Mouse (Mus musculus) left cerebral cortex, adult 18-20 months (tissue): ENCODE measurements around the gene Olfr1310. TPM values are rescaled to one million over a fixed set of nuclear protein-coding genes. Genes with fewer than 3 reads are reported as not detected.
"Not testable (repeated sequence)": the region's sequence is repeated elsewhere in the genome, so short reads cannot be mapped to it uniquely, and the experiment has no call there.

Source experiments
- DNase-seq, 2 experiments: peaks; one replicate each; pipeline ENCODE4 v3.0.0; 2021 to 2022; ENCODE audit warnings: low spot score in 2 of 2, mixed read lengths in 1 of 2
- long read RNA-seq, 2 experiments: library from polyadenylated mRNA; stranded (forward); transcript quantifications; one replicate each; pipeline ENCODE4 v2.0.0; 2021
- total RNA-seq, 2 experiments: library from RNA; stranded (reverse); gene quantifications; 2 replicates each; pipeline ENCODE4 v1.2.3; 2021

The Olfr1310 gene
- not detected for total RNA-seq
- long read RNA-seq, experiment 1: 0 reads
- long read RNA-seq, experiment 2: 0 reads

GRCm38 (mm10) chr2:112012608-112013007, at the start of gene Olfr1310:
TSS of gene Olfr1310 (minus strand) at chr2:112012708.
- DNase-seq: no peak

- DNase-seq: no peak
Observed at GRCm38 (mm10) chr2:112050138-112050537, 37.6 kb upstream of the Olfr1310 start, which contains the start of gene Olfr1312. TSS of gene Olfr1312 (minus strand) at chr2:112050238.

GRCm38 (mm10) chr2:112026971-112027370, 14.5 kb upstream of the Olfr1310 start:
- DNase-seq: not testable (repeated sequence)

GRCm38 (mm10) chr2:112024312-112024711, 11.8 kb upstream of the Olfr1310 start, which contains the start of gene Olfr1311:
TSS of gene Olfr1311 (minus strand) at chr2:112024412.
- no peak for DNase-seq

DNA sequence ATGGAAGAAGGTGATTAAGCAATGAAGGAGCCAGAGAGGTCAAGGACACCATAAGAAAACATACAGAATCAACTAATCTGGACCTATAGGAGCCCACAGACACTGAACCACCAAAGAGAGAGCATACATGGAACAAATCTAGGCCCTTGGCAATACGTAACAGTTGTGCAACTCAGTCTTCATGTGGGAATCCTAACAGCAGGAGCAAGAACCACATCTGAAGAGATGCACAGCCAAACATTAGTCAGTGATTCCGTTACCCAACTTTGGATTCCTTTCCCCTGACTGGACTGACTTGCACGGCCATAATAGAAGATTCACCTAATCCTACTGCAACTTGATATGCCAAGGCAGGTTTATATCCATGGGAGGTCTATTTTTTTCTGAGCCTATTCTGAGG, 2.4 kb upstream of the Olfr1310 start:
- no peak for DNase-seq

- no peak for DNase-seq
Observed at GRCm38 (mm10) chr2:111990181-111990580, 22.3 kb downstream of the Olfr1310 start, which contains the start of gene Olfr1309. TSS of gene Olfr1309 (minus strand) at chr2:111990281.

DNA sequence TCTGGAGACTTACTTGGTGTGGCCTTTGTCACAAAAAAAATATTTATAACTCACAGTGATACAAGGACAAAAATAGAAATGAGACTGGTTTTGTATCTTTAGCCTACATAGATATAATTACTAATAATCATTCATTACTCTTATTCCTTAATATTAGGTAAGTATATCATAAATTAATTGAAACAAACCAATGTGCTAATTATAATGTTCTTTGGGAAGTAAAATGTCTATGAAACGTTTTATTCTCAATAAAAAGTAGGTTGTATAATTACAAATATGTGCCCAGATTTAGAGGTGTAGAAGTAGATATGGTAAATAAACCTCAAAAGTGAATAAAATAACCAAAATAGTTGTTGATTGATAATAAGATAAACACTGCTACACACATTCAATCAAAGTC, 47.7 kb downstream of the Olfr1310 start, which contains the start of gene Olfr1308:
Gene Olfr1308 (minus strand): TSS at position 101 of the 400 bp plus-strand sequence.
- no peak for DNase-seq

Other genes starting within 250 kb of the Olfr1310 start
- not detected for gene Olfr1302, start 235.3 kb downstream of the Olfr1310 start, total RNA-seq
- not detected for gene Olfr1303, start 192.4 kb downstream of the Olfr1310 start, total RNA-seq
- not detected for gene Olfr1305, start 135.6 kb downstream of the Olfr1310 start, total RNA-seq
- not detected for gene Olfr1306, start 96.4 kb downstream of the Olfr1310 start, total RNA-seq
- gene Olfr1307, start 63.3 kb downstream of the Olfr1310 start, total RNA-seq: not detected
- not detected for gene Olfr1308, start 47.8 kb downstream of the Olfr1310 start, total RNA-seq
- gene Olfr1309, start 22.4 kb downstream of the Olfr1310 start, total RNA-seq: not detected
- not detected for gene Olfr1311, start 11.7 kb upstream of the Olfr1310 start, total RNA-seq
- not detected for gene Olfr1312, start 37.5 kb upstream of the Olfr1310 start, total RNA-seq
- not detected for gene Olfr1313, start 65.1 kb upstream of the Olfr1310 start, total RNA-seq
- gene Olfr1314, start 84.1 kb upstream of the Olfr1310 start, total RNA-seq: not detected
- gene Olfr1315-ps1, start 102.7 kb upstream of the Olfr1310 start, total RNA-seq: not detected
- gene Olfr1316, start 122.3 kb upstream of the Olfr1310 start, total RNA-seq: not detected
- gene Olfr1317, start 127.6 kb upstream of the Olfr1310 start, total RNA-seq: not detected
- not detected for gene Olfr1318, start 141.5 kb upstream of the Olfr1310 start, total RNA-seq
- 100 to 1,000 TPM; 141 to 158 TPM for gene Lpcat4, start 226.8 kb upstream of the Olfr1310 start, total RNA-seq
- gene Nutm1, start 246.6 kb upstream of the Olfr1310 start, total RNA-seq: not detected
- gene Nop10, start 249.2 kb upstream of the Olfr1310 start, total RNA-seq: 10 to 100 TPM; 48.6 to 56.9 TPM